Mouse (Mus musculus): ENCODE data around the gene Rtl9. TPM values are rescaled to one million over a fixed set of nuclear protein-coding genes. Genes with fewer than 3 reads are reported as not detected.

Rtl9 gene
- total RNA-seq, 2 experiments from 2014 or later = 0.79 to 1.2 TPM

- no peak for DNase-seq (ENCODE audit: low spot score in 2 of 2)
- no peak overlapping the region for H3K27ac ChIP-seq
These were observed 11.2 kb upstream of the Rtl9 start for GRCm38 (mm10) chrX:143088225-143088624.

GRCm38 (mm10) chrX:143090904-143091588 is 8.3 kb upstream of the Rtl9 start:
- TF ChIP-seq CTCF (conservative IDR thresholded peaks at IDR 0.05) = no peak
- no peak overlapping the region for H3K4me3 ChIP-seq
- no peak for DNase-seq (ENCODE audit: low spot score in 2 of 2)
- no peak overlapping the region for H3K27ac ChIP-seq

More at GRCm38 (mm10) chrX:143088225-143088624, 11.2 kb upstream of the Rtl9 start:
- no peak overlapping the region for H3K4me3 ChIP-seq
- TF ChIP-seq CTCF (conservative IDR thresholded peaks at IDR 0.05) = no peak

- Histone ChIP-seq H3K4me3 (no peak overlapping the region), H3K27ac (no peak overlapping the region)
- no peak for TF ChIP-seq CTCF (conservative IDR thresholded peaks at IDR 0.05)
- DNase-seq (ENCODE audit: low spot score in 2 of 2) = no peak
These were observed 1.8 kb upstream of the Rtl9 start for GRCm38 (mm10) chrX:143097551-143097950.

- no peak for DNase-seq (ENCODE audit: low spot score in 2 of 2)
- Histone ChIP-seq H3K4me3 (no peak overlapping the region), H3K27ac (no peak overlapping the region)
- no peak for TF ChIP-seq CTCF (conservative IDR thresholded peaks at IDR 0.05)
These were observed 3.8 kb downstream of the Rtl9 start for GRCm38 (mm10) chrX:143103146-143103545.

GRCm38 (mm10) chrX:143105866-143106265 is 6.5 kb downstream of the Rtl9 start:
- no peak overlapping the region for H3K4me3 ChIP-seq
- no peak for DNase-seq (ENCODE audit: low spot score in 2 of 2)
- H3K27ac ChIP-seq = no peak overlapping the region
- no peak for TF ChIP-seq CTCF (conservative IDR thresholded peaks at IDR 0.05)

GRCm38 (mm10) chrX:143112546-143112945 is 13.2 kb downstream of the Rtl9 start:
- DNase-seq (ENCODE audit: low spot score in 2 of 2) = no peak
- TF ChIP-seq CTCF (conservative IDR thresholded peaks at IDR 0.05) = peak; percentile 52
- Histone ChIP-seq H3K27ac (no peak overlapping the region), H3K4me3 (no peak overlapping the region)

Other genes starting within 250 kb of the Rtl9 start
- gene Ammecr1, start 132.9 kb upstream of the Rtl9 start, total RNA-seq (2021) = 1 to 10 TPM; 1.6 to 1.9 TPM

All from layer of hippocampus, adult 2 months (tissue).